40 mouse cellular contexts compared by ENCODE assay signal in the genomic region with DNA sequence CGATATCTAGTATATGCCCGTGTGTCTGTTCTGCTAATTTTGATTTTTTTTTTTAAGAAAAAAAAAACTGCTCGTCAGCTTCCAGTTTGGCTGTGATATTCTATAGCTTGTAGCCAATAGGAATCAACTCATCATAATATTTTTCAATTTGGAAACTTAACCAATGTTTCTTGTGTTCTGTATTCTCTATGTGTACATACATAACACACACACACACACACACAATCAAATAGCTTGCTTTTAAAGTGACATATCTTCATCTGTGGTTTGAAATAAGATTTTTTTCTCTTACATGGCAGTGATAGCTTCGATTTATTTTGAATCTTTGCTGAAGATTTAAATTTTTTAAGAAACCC. TPM values are rescaled to one million over a fixed set of nuclear protein-coding genes. Genes with fewer than 3 reads are reported as not detected.
"Had no signal": no experiment of that assay in that cellular context is flagged by ENCODE, and none has a peak within 500 bp of the region (broad histone marks: within the 10 kb centered on the region; RNA-seq: fewer than 3 reads in every experiment).

No protein-coding gene starts in this region.

- H3K4me3 ChIP-seq: gastrocnemius, adult 2 months; heart, embryonic 10.5 days; heart, embryonic 12.5 days; hindbrain, embryonic 10.5 days; hindbrain, embryonic 12.5 days; intestine, embryonic 15.5 days; layer of hippocampus, adult 2 months; left cerebral cortex, adult 2 months; limb, embryonic 10.5 days; limb, embryonic 12.5 days; liver, embryonic 13.5 days had no signal

- H3K4me2 ChIP-seq: heart, embryonic 12.5 days; hindbrain, embryonic 12.5 days; hindbrain, embryonic 14.5 days; intestine, embryonic 15.5 days; limb, embryonic 12.5 days; liver, embryonic 11.5 days; liver, embryonic 13.5 days had no signal

- H3K36me3 ChIP-seq: heart, embryonic 10.5 days; heart, embryonic 12.5 days; hindbrain, embryonic 10.5 days; hindbrain, embryonic 12.5 days; intestine, embryonic 15.5 days; limb, embryonic 10.5 days; limb, embryonic 12.5 days; liver, embryonic 13.5 days had no signal

- H3K9me3 ChIP-seq: heart, embryonic 10.5 days; heart, embryonic 12.5 days; hindbrain, embryonic 10.5 days; hindbrain, embryonic 12.5 days; intestine, embryonic 15.5 days; limb, embryonic 10.5 days; limb, embryonic 12.5 days; liver, embryonic 13.5 days had no signal

- H3K27me3 ChIP-seq: heart, embryonic 12.5 days; hindbrain, embryonic 12.5 days; intestine, embryonic 15.5 days; limb, embryonic 12.5 days; liver, embryonic 13.5 days had no signal

- DNase-seq: gastrocnemius, adult 2 months; gastrocnemius, postnatal 10 days; gastrocnemius, postnatal 25 days; heart, adult 18-20 months; heart, postnatal 10 days; heart, postnatal 4 days; kidney, adult 18-20 months; kidney, adult 8-10 months; kidney, postnatal 10 days; kidney, postnatal 25 days; kidney, postnatal 4 days; liver; liver, embryonic 13.5 days had no signal

- H3K27ac ChIP-seq: gastrocnemius, adult 2 months; heart, embryonic 10.5 days; hindbrain, embryonic 10.5 days; hindbrain, embryonic 12.5 days; hindbrain, embryonic 14.5 days; intestine, embryonic 15.5 days; layer of hippocampus, adult 2 months; left cerebral cortex, adult 2 months; limb, embryonic 10.5 days; limb, embryonic 12.5 days; liver, embryonic 13.5 days had no signal

- ATAC-seq: hindbrain, embryonic 16.5 days; inflammation-experienced regulatory T-cells, adult 6 months; intestine, embryonic 15.5 days; intestine, postnatal 0 days had no signal

- H3K4me1 ChIP-seq: heart, embryonic 10.5 days; heart, embryonic 12.5 days; hindbrain, embryonic 10.5 days; hindbrain, embryonic 12.5 days; intestine, embryonic 15.5 days; limb, embryonic 10.5 days; limb, embryonic 12.5 days; liver, embryonic 13.5 days had no signal

- H3K9ac ChIP-seq: heart, embryonic 12.5 days; hindbrain, embryonic 12.5 days; hindbrain, embryonic 14.5 days; intestine, embryonic 15.5 days; limb, embryonic 12.5 days; liver, embryonic 13.5 days had no signal

RNA-seq across cellular contexts. Expression of gene Defb41, which starts 43.5 kb away (rescaled TPM):
- total RNA-seq: gastrocnemius, adult 2 months; gastrocnemius, postnatal 10 days; gastrocnemius, postnatal 25 days; gastrocnemius, postnatal 4 days; granulocyte monocyte progenitor cell, adult 5-6 weeks; heart, adult 18-20 months; heart, adult 8-10 months; heart, postnatal 10 days; heart, postnatal 25 days; heart, postnatal 4 days; layer of hippocampus, adult 2 months; layer of hippocampus, postnatal 10 days; layer of hippocampus, postnatal 25 days; left cerebral cortex, adult 2 months; left cerebral cortex, postnatal 14 days; left cerebral cortex, postnatal 36 days had no signal
- polyA plus RNA-seq: heart, embryonic 10.5 days; heart, embryonic 12.5 days; heart, embryonic 14.5 days; heart, embryonic 16.5 days; hindbrain, embryonic 10.5 days; hindbrain, embryonic 12.5 days; hindbrain, embryonic 14.5 days; hindbrain, embryonic 16.5 days; inflammation-experienced regulatory T-cells, adult 6 months; intestine, embryonic 15.5 days; intestine, postnatal 0 days; kidney, embryonic 14.5 days; kidney, embryonic 16.5 days; limb, embryonic 10.5 days; limb, embryonic 12.5 days; limb, embryonic 14.5 days; liver, embryonic 11.5 days; liver, embryonic 13.5 days had no signal
